Mouse (Mus musculus): ENCODE measurements around the gene Ercc6.

GRCm38 (mm10) chr14:32529036-32529435 is 15.7 kb downstream of the Ercc6 start:
- TF ChIP-seq CTCF (conservative IDR thresholded peaks at IDR 0.05; ENCODE audit: insufficient read depth, insufficient read length, low read depth, low read length) (no peak), POLR2A (IDR thresholded peaks at IDR 0.05; ENCODE audit: low read depth, low read length) (no peak)

Measured in kidney, adult 2 months (tissue).